Mouse (Mus musculus): ENCODE results near the gene Tecta. TPM values are rescaled to one million over a fixed set of nuclear protein-coding genes. Genes with fewer than 3 reads are reported as not detected.

The Tecta gene
- polyA plus RNA-seq, 1 experiment from 2014 or later = 0.20 TPM

GRCm38 (mm10) chr9:42423649-42424048, 23.9 kb upstream of the Tecta start:
- no peak overlapping the region for H3K27ac ChIP-seq (ENCODE audit: low read length)
- no peaks in the 10 kb centered on the region for H3K9me3 ChIP-seq (ENCODE audit: control insufficient read depth, low read length)
- H3K4me3 ChIP-seq (ENCODE audit: low read length) = no peak overlapping the region
- H3K4me1 ChIP-seq (ENCODE audit: control insufficient read depth, insufficient read depth, low read length) = no peaks in the 10 kb centered on the region
- no peaks in the 10 kb centered on the region for H3K27me3 ChIP-seq (replicated peaks; ENCODE audit: control insufficient read depth, insufficient read depth, low read length)
- ATAC-seq = peak; percentile 82
- H3K36me3 ChIP-seq (ENCODE audit: control insufficient read depth, insufficient read depth, low read length) = no peaks in the 10 kb centered on the region
- 71% methylated on average over 2 of the region's 2 CpGs for WGBS
- no peak overlapping the region for H3K4me2 ChIP-seq (ENCODE audit: low read depth, low read length)
- H3K9ac ChIP-seq (ENCODE audit: low read depth, low read length) = no peak overlapping the region

- 77% methylated on average over 2 of the region's 2 CpGs for WGBS
Measured at GRCm38 (mm10) chr9:42419687-42420086, 20.0 kb upstream of the Tecta start.

GRCm38 (mm10) chr9:42418786-42419185, 19.1 kb upstream of the Tecta start:
- Histone ChIP-seq H3K4me2 (ENCODE audit: low read depth, low read length) (no peak overlapping the region), H3K4me3 (ENCODE audit: low read length) (no peak overlapping the region), H3K9ac (ENCODE audit: low read depth, low read length) (no peak overlapping the region), H3K36me3 (ENCODE audit: control insufficient read depth, insufficient read depth, low read length) (no peaks in the 10 kb centered on the region), H3K27me3 (replicated peaks; ENCODE audit: control insufficient read depth, insufficient read depth, low read length) (no peaks in the 10 kb centered on the region), H3K4me1 (ENCODE audit: control insufficient read depth, insufficient read depth, low read length) (no peaks in the 10 kb centered on the region), H3K27ac (ENCODE audit: low read length) (no peak overlapping the region), H3K9me3 (ENCODE audit: control insufficient read depth, low read length) (no peaks in the 10 kb centered on the region)
- 85% methylated on average over 5 of the region's 5 CpGs for WGBS
- no peak for ATAC-seq

More at GRCm38 (mm10) chr9:42419687-42420086, 20.0 kb upstream of the Tecta start:
- H3K36me3 ChIP-seq (ENCODE audit: control insufficient read depth, insufficient read depth, low read length) = no peaks in the 10 kb centered on the region
- ATAC-seq = no peak
- H3K27me3 ChIP-seq (replicated peaks; ENCODE audit: control insufficient read depth, insufficient read depth, low read length) = no peaks in the 10 kb centered on the region
- no peak overlapping the region for H3K9ac ChIP-seq (ENCODE audit: low read depth, low read length)
- H3K4me2 ChIP-seq (ENCODE audit: low read depth, low read length) = no peak overlapping the region
- no peaks in the 10 kb centered on the region for H3K9me3 ChIP-seq (ENCODE audit: control insufficient read depth, low read length)
- no peaks in the 10 kb centered on the region for H3K4me1 ChIP-seq (ENCODE audit: control insufficient read depth, insufficient read depth, low read length)
- H3K27ac ChIP-seq (ENCODE audit: low read length) = no peak overlapping the region
- no peak overlapping the region for H3K4me3 ChIP-seq (ENCODE audit: low read length)

DNA sequence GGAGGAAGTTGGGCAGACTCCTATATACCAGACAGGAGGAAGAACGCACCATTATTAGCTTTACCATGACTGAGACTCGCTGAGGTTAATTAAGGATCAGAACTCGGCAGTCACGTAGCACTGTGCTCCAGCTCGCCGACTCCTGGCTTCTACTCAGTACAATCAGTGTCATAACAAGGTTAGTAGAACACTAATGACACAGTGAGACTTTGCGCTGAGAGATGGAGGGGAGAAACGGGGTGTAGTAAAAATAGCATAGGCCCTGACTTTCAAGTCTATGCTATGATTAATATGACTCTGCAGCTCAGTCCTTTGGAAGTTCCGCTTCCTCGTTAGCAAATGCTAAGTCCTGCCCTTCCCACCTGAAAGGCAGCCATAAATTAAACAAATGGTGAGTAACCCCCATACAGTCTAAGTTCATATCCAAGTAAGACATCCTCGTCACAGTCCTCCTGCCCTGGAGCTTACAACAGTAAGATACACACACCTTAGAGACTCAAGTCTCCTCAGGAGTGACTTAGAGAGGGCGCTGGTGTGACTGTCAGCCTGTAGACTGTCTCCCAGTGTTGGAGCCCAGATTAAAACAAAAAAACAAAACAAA, 17.7 kb upstream of the Tecta start:
- H3K27ac ChIP-seq (ENCODE audit: low read length) = no peak overlapping the region
- H3K4me1 ChIP-seq (ENCODE audit: control insufficient read depth, insufficient read depth, low read length) = no peaks in the 10 kb centered on the region
- no peaks in the 10 kb centered on the region for H3K36me3 ChIP-seq (ENCODE audit: control insufficient read depth, insufficient read depth, low read length)
- no peak overlapping the region for H3K4me3 ChIP-seq (ENCODE audit: low read length)
- ATAC-seq = peak; percentile 42; the same call in 1 of the 2 replicates
- WGBS = 81% methylated on average over 12 of the region's 12 CpGs
- H3K9ac ChIP-seq (ENCODE audit: low read depth, low read length) = no peak overlapping the region
- no peak overlapping the region for H3K4me2 ChIP-seq (ENCODE audit: low read depth, low read length)
- H3K9me3 ChIP-seq (ENCODE audit: control insufficient read depth, low read length) = no peaks in the 10 kb centered on the region
- H3K27me3 ChIP-seq (replicated peaks; ENCODE audit: control insufficient read depth, insufficient read depth, low read length) = no peaks in the 10 kb centered on the region

GRCm38 (mm10) chr9:42415184-42415583, 15.5 kb upstream of the Tecta start:
- Histone ChIP-seq H3K4me3 (ENCODE audit: low read length) (no peak overlapping the region), H3K27me3 (replicated peaks; ENCODE audit: control insufficient read depth, insufficient read depth, low read length) (no peaks in the 10 kb centered on the region), H3K9me3 (ENCODE audit: control insufficient read depth, low read length) (no peaks in the 10 kb centered on the region), H3K36me3 (ENCODE audit: control insufficient read depth, insufficient read depth, low read length) (peaks cover 3% of the 10 kb centered on the region; the same call in 1 of the 2 replicates), H3K27ac (ENCODE audit: low read length) (no peak overlapping the region), H3K4me1 (ENCODE audit: control insufficient read depth, insufficient read depth, low read length) (no peaks in the 10 kb centered on the region), H3K4me2 (ENCODE audit: low read depth, low read length) (no peak overlapping the region), H3K9ac (ENCODE audit: low read depth, low read length) (no peak overlapping the region)
- no peak for ATAC-seq
- WGBS = 15% methylated on average over 1 of the region's 1 CpGs

DNA sequence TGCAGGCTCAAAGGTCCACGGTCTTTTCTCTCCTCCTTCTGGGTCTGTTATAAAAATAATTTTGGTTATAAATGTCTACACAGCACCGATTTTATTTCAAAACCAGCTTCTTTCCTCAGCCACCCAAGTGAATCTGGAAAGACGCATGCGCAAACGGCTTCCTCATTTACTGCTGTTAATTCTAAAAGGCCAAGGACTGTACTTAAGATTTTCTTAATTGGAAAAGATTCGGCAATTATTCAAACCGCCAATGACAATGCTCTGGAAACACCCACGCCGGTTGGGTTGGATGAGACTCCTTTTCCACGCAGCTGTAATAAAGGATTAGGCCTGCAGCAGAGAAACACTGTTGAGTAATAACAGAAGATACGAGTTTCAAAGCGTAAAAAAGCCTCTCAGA, 13.6 kb upstream of the Tecta start:
- 76% methylated on average over 12 of the region's 12 CpGs for WGBS
- H3K36me3 ChIP-seq (ENCODE audit: control insufficient read depth, insufficient read depth, low read length) = peaks cover 3% of the 10 kb centered on the region; the same call in 1 of the 2 replicates
- H3K27ac ChIP-seq (ENCODE audit: low read length) = no peak overlapping the region

GRCm38 (mm10) chr9:42411296-42411695, 11.6 kb upstream of the Tecta start:
- Histone ChIP-seq H3K4me1 (ENCODE audit: control insufficient read depth, insufficient read depth, low read length) (no peaks in the 10 kb centered on the region), H3K9ac (ENCODE audit: low read depth, low read length) (no peak overlapping the region), H3K4me2 (ENCODE audit: low read depth, low read length) (no peak overlapping the region), H3K27ac (ENCODE audit: low read length) (no peak overlapping the region), H3K4me3 (ENCODE audit: low read length) (no peak overlapping the region), H3K9me3 (ENCODE audit: control insufficient read depth, low read length) (no peaks in the 10 kb centered on the region), H3K27me3 (replicated peaks; ENCODE audit: control insufficient read depth, insufficient read depth, low read length) (no peaks in the 10 kb centered on the region), H3K36me3 (ENCODE audit: control insufficient read depth, insufficient read depth, low read length) (peaks cover 3% of the 10 kb centered on the region; the same call in 1 of the 2 replicates)
- no peak for ATAC-seq
- WGBS = 83% methylated on average over 6 of the region's 6 CpGs

More for the DNA sequence above, 13.6 kb upstream of the Tecta start:
- H3K27me3 ChIP-seq (replicated peaks; ENCODE audit: control insufficient read depth, insufficient read depth, low read length) = no peaks in the 10 kb centered on the region
- no peak overlapping the region for H3K9ac ChIP-seq (ENCODE audit: low read depth, low read length)
- H3K4me1 ChIP-seq (ENCODE audit: control insufficient read depth, insufficient read depth, low read length) = no peaks in the 10 kb centered on the region
- no peak overlapping the region for H3K4me2 ChIP-seq (ENCODE audit: low read depth, low read length)
- no peak overlapping the region for H3K4me3 ChIP-seq (ENCODE audit: low read length)
- no peak for ATAC-seq
- no peaks in the 10 kb centered on the region for H3K9me3 ChIP-seq (ENCODE audit: control insufficient read depth, low read length)

DNA sequence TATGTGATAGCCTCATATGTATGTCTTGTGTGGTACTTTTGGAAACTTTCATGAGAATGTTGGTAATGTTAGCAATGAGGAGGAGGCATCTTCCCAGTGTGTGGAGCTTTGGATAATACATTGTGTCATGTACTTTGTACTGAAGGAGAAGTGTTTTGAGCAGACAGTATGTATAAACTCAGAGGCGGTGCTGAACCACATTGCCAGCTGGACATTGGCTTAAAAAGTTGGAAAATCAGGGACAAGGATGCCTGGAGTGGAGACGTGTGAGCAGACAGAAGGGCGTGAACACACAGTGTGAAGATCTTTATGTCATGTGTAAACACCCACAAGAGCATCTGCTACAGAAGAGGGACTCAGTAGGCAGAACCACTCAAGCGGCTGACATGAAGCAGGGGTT, 6.0 kb upstream of the Tecta start:
- H3K9me3 ChIP-seq (ENCODE audit: control insufficient read depth, low read length) = no peaks in the 10 kb centered on the region
- H3K4me2 ChIP-seq (ENCODE audit: low read depth, low read length) = no peak overlapping the region
- no peak for ATAC-seq
- H3K27ac ChIP-seq (ENCODE audit: low read length) = no peak overlapping the region
- 66% methylated on average over 4 of the region's 4 CpGs for WGBS
- no peaks in the 10 kb centered on the region for H3K36me3 ChIP-seq (ENCODE audit: control insufficient read depth, insufficient read depth, low read length)
- no peak overlapping the region for H3K9ac ChIP-seq (ENCODE audit: low read depth, low read length)
- H3K4me1 ChIP-seq (ENCODE audit: control insufficient read depth, insufficient read depth, low read length) = no peaks in the 10 kb centered on the region
- H3K27me3 ChIP-seq (replicated peaks; ENCODE audit: control insufficient read depth, insufficient read depth, low read length) = no peaks in the 10 kb centered on the region
- H3K4me3 ChIP-seq (ENCODE audit: low read length) = no peak overlapping the region

GRCm38 (mm10) chr9:42401486-42401885, 1.8 kb upstream of the Tecta start:
- Histone ChIP-seq H3K4me1 (ENCODE audit: control insufficient read depth, insufficient read depth, low read length) (no peaks in the 10 kb centered on the region), H3K9me3 (ENCODE audit: control insufficient read depth, low read length) (no peaks in the 10 kb centered on the region), H3K9ac (ENCODE audit: low read depth, low read length) (no peak overlapping the region), H3K36me3 (ENCODE audit: control insufficient read depth, insufficient read depth, low read length) (no peaks in the 10 kb centered on the region), H3K4me3 (ENCODE audit: low read length) (no peak overlapping the region), H3K27me3 (replicated peaks; ENCODE audit: control insufficient read depth, insufficient read depth, low read length) (no peaks in the 10 kb centered on the region), H3K27ac (ENCODE audit: low read length) (no peak overlapping the region), H3K4me2 (ENCODE audit: low read depth, low read length) (no peak overlapping the region)
- no peak for ATAC-seq
- WGBS = 85% methylated on average over 6 of the region's 6 CpGs

GRCm38 (mm10) chr9:42396141-42396540, 3.6 kb downstream of the Tecta start:
- Histone ChIP-seq H3K4me1 (ENCODE audit: control insufficient read depth, insufficient read depth, low read length) (no peaks in the 10 kb centered on the region), H3K4me2 (ENCODE audit: low read depth, low read length) (no peak overlapping the region), H3K9me3 (ENCODE audit: control insufficient read depth, low read length) (no peaks in the 10 kb centered on the region), H3K27ac (ENCODE audit: low read length) (no peak overlapping the region), H3K27me3 (replicated peaks; ENCODE audit: control insufficient read depth, insufficient read depth, low read length) (no peaks in the 10 kb centered on the region), H3K36me3 (ENCODE audit: control insufficient read depth, insufficient read depth, low read length) (no peaks in the 10 kb centered on the region), H3K4me3 (ENCODE audit: low read length) (no peak overlapping the region), H3K9ac (ENCODE audit: low read depth, low read length) (no peak overlapping the region)
- no peak for ATAC-seq
- WGBS = 67% methylated on average over 2 of the region's 2 CpGs

Data from intestine, embryonic 16.5 days (tissue).